Mouse (Mus musculus): Measurements from ENCODE around the gene Inhba. TPM values are rescaled to one million over a fixed set of nuclear protein-coding genes. Genes with fewer than 3 reads are reported as not detected.

The Inhba gene
- total RNA-seq, 2 experiments from 2014 or later: 2.6 to 6.1 TPM

- no peak for ATAC-seq (ENCODE audit: poor library complexity, severe bottlenecking)
Measured at GRCm38 (mm10) chr13:16022536-16022935, 10.9 kb downstream of the Inhba start.

GRCm38 (mm10) chr13:16023070-16024039 lies 11.7 kb downstream of the Inhba start:
- ATAC-seq (ENCODE audit: poor library complexity, severe bottlenecking): no peak

DNA sequence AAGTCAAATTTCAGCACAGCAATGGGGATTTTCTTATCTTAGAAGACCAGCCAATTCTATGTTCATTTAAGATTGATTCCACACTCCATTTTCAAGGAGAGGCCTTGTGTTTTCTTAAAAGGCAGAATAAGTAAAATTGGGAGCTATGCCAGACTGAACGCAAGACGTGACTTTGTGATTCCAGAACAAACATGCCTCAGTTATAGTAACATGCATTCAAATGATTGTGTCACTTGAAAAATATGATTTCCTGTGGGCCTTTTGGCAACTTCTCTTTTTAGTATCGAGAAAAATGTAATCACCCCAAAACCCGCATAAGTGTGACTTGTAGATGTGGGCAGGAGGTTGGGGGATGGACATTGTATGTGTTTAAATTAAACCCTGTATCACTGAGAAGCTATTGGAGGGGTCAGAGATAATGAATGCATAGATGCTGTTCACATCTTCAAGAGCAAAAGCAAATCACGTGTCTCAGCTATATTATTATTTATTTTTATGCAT lies 19.0 kb downstream of the Inhba start:
- no peak for ATAC-seq (ENCODE audit: poor library complexity, severe bottlenecking)

GRCm38 (mm10) chr13:16032425-16032824 lies 20.8 kb downstream of the Inhba start:
- ATAC-seq (ENCODE audit: poor library complexity, severe bottlenecking): no peak

DNA sequence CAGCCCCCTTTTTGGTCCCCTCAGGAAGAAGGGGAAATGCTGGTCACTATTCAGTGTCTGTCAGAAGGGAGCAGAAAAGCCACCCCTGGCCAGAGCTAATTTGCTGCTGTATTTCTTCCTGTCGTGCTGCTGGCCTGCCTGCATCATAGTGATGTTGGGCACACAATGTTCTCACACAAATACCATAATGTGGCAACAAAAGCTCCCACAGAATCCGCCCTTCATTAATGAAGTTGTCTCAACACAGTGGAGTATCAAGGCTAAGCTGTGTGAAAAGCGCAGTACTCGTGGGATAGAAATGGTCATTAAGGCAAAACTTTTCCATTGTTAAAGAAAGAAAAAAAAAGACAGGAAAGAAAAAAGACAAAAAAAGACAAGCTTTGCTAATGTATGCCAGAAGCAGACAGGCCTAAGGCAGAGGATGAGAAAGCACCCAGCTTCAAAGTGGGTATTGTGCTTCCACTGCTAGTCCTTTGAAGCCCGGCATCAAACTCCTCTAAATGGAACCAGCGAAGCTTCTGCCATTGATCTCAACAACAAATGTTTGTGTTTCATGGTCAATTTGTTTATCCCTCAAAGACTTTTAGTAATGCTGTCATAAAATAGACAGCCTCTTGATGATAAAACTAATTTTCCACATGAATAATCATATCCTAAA lies 21.4 kb downstream of the Inhba start:
- ATAC-seq (ENCODE audit: poor library complexity, severe bottlenecking): no peak

DNA sequence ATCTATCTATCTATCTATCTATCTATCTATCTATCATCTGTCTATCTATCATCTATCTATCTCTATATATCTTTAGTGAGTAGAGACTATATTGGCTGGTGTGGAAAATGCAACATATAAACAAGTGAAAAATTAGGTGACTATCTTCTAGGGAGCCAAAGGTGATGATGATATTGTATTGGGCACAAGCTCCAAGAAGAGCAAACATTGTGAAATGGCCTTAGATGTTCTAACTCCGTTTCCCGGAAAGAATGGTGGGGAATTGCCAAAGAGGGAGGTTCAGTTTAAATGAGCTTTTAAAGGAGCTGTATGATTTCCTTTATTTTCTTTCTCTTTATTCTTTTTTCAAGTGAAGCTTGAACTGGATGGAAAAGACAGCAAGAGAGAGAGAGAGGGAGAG lies 57.4 kb downstream of the Inhba start:
- no peak for ATAC-seq (ENCODE audit: poor library complexity, severe bottlenecking)

DNA sequence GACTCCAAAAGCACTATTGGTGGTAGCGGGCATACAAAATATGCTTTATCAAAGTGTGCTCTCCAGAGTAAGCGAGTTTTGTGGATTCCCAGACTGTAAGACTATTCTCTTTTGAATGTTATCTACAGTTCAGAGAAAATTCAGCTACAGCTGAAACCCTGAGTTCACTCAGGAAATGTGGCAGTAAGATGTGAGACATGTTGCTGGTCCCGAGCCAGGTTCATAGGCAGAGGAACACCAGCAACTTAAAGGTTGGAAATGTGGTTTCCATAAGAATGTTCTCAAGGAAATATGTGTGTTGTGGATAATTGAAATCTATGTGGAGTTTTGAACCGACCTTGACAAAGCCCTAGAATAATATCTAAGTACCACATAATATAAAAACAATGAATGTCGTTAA lies 65.6 kb downstream of the Inhba start:
- no peak for ATAC-seq (ENCODE audit: poor library complexity, severe bottlenecking)

DNA sequence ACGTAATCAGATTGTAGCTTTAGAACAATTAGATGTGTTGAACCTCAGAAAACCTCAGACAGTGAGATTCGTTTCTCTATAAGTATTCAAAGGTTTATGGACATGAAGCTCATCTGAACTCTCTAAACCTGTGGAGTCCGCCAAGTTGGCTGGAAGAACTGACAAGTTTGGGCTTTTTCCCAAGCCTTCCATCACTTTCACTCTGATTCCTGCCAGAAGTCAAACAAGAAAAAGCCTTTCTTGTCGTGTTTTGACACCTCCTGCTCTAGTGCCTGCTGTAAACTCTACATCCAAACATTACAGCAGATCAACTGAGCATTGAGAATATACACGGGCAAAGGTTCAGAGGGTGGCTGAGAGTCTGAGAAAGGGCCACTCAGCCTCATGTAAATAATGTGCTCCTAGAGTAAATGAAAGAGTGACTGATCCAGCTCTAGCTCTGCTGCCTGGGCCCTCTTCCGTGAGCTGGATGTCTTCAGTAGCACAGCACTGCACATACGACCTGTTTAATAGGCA lies 66.6 kb downstream of the Inhba start:
- no peak for ATAC-seq (ENCODE audit: poor library complexity, severe bottlenecking)

DNA sequence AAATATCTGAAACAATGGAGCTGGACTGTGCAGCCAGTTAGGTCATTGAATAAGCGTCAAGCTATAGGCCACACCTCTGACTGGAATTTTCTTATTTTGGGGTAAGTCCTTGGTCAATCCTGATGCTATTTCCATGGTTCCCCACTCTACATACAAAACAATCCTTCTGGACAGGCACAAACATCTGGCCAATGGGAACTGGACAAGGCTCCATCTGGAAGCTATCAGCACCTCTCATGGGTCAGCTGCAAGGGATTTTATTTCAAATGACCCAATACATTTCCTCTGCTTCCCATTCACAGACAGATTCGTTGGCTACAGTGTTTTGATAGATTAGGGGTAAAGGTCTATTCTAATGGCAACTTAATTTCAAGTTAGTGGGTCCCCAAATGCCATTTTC lies 68.6 kb downstream of the Inhba start:
- ATAC-seq (ENCODE audit: poor library complexity, severe bottlenecking): no peak
